Mouse (Mus musculus) neural tube, embryonic 13.5 days (tissue): ENCODE measurements around the gene Fgfr2. TPM values are rescaled to one million over a fixed set of nuclear protein-coding genes. Genes with fewer than 3 reads are reported as not detected.

Experiments
- ATAC-seq: fragments of 200-750 bp; cut with Nextera tagmentation; 2 replicates; pipeline ENCODE4 v1.8.0; 2017; ENCODE audit warnings: low read depth, mild to moderate bottlenecking, moderate TSS enrichment, moderate library complexity
- H3K27ac ChIP-seq: fragments of 300-500 bp; sonication (generic); replicated peaks from 2 replicates; pipeline ENCODE4 v1.5.1; 2015; ENCODE audit warnings: moderate library complexity, mild to moderate bottlenecking, inconsistent platforms
- H3K27me3 ChIP-seq: fragments of 300-500 bp; sonication (generic); 2 replicates; pipeline ENCODE4 v1.6.1; 2015; ENCODE audit warnings: mild to moderate bottlenecking, inconsistent platforms
- H3K36me3 ChIP-seq: fragments of 300-500 bp; sonication (generic); 2 replicates; pipeline ENCODE4 v1.6.1; 2015; ENCODE audit warnings: mild to moderate bottlenecking, inconsistent platforms
- H3K4me1 ChIP-seq: fragments of 300-500 bp; sonication (generic); replicated peaks from 2 replicates; pipeline ENCODE4 v1.6.1; 2015; ENCODE audit warnings: inconsistent platforms
- H3K4me2 ChIP-seq: fragments of 300-500 bp; sonication (generic); 2 replicates; pipeline ENCODE4 v1.6.1; 2015; ENCODE audit warnings: inconsistent platforms, mild to moderate bottlenecking, moderate library complexity
- H3K4me3 ChIP-seq: fragments of 300-500 bp; sonication (generic); 2 replicates; pipeline ENCODE4 v1.5.1; 2015; ENCODE audit warnings: mild to moderate bottlenecking, inconsistent platforms
- H3K9ac ChIP-seq: fragments of 300-500 bp; sonication (generic); 2 replicates; pipeline ENCODE4 v1.6.1; 2015; ENCODE audit warnings: moderate library complexity, mild to moderate bottlenecking, inconsistent platforms
- H3K9me3 ChIP-seq: fragments of 300-500 bp; sonication (generic); 2 replicates; pipeline ENCODE4 v1.6.1; 2016; ENCODE audit warnings: inconsistent platforms
- WGBS: fragments of 180-500 bp; shearing (Covaris S2); methylation state at CpG from one replicate; pipeline ENCODE4 v1.1.7; 2015; 5-methylcytosine and 5-hydroxymethylcytosine counted together
- polyA plus RNA-seq: library from polyadenylated mRNA; unstranded; fragments of >200 nt; fragmentation: Nextera tagmentation; extraction: Ambion mirVana; gene quantifications from 2 replicates; pipeline ENCODE4 v1.2.1, GENCODE M21; 2015

Fgfr2 gene
- polyA plus RNA-seq, 1 experiment from 2014 or later: 22.9 TPM

DNA sequence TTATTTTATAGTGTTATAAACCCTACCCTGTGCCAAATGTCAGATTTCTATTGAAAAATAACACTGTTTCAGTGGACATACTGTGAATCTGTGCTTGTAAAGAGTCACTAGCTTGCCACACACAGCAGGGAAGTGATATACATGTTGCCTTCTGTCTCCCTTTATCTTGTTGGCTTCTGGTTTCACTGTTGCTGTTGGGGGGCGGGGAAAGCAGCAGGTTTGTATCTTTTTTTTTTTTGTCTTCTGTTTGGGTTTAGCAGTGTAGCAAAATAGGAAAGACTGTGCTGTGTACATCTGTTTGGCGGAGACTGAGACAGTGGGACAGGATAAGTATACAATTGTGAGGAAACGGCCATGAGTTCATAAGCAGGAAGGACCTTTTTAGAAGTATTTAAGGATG lies 2255.9 kb downstream of the Fgfr2 start:
- Histone ChIP-seq H3K27ac (no peak overlapping the region), H3K9me3 (no peaks in the 10 kb centered on the region), H3K27me3 (no peaks in the 10 kb centered on the region), H3K4me3 (peak overlapping the region; percentile 79; the same call in 1 of the 2 replicates), H3K9ac (no peak overlapping the region), H3K36me3 (no peaks in the 10 kb centered on the region), H3K4me2 (peak overlapping the region; percentile 64), H3K4me1 (peaks cover 25% of the 10 kb centered on the region)
- ATAC-seq: no peak
- WGBS: 56% methylated on average over 3 of the region's 3 CpGs

DNA sequence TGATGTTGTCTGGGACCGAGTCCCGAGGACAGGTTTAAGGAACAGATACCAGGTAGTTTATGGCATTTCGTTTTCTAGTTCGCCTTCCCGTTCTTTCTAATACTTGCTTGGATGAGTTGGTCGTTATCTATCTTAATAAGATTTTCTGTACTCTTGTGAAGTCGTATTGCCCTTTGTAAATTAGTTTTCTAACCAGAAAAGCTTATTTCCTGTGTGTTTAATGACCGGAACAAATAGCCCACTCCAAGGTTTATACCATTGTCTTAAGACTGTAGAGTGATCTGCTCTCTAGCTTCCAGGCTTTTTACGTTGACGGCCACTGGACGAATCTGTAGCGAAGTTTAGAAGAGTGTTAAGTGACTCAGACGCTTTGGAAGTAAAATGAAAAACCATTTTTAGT lies 2256.5 kb downstream of the Fgfr2 start:
- H3K27ac ChIP-seq: peak overlapping the region; percentile 88
- H3K36me3 ChIP-seq: no peaks in the 10 kb centered on the region
- peak overlapping the region; percentile 64 for H3K4me2 ChIP-seq
- WGBS: 1% methylated on average over 13 of the region's 13 CpGs
- H3K4me3 ChIP-seq: peak overlapping the region; percentile 79
- ATAC-seq: no peak
- H3K27me3 ChIP-seq: no peaks in the 10 kb centered on the region
- H3K9ac ChIP-seq: peak overlapping the region; percentile 90
- H3K9me3 ChIP-seq: no peaks in the 10 kb centered on the region
- peaks cover 30% of the 10 kb centered on the region for H3K4me1 ChIP-seq

DNA sequence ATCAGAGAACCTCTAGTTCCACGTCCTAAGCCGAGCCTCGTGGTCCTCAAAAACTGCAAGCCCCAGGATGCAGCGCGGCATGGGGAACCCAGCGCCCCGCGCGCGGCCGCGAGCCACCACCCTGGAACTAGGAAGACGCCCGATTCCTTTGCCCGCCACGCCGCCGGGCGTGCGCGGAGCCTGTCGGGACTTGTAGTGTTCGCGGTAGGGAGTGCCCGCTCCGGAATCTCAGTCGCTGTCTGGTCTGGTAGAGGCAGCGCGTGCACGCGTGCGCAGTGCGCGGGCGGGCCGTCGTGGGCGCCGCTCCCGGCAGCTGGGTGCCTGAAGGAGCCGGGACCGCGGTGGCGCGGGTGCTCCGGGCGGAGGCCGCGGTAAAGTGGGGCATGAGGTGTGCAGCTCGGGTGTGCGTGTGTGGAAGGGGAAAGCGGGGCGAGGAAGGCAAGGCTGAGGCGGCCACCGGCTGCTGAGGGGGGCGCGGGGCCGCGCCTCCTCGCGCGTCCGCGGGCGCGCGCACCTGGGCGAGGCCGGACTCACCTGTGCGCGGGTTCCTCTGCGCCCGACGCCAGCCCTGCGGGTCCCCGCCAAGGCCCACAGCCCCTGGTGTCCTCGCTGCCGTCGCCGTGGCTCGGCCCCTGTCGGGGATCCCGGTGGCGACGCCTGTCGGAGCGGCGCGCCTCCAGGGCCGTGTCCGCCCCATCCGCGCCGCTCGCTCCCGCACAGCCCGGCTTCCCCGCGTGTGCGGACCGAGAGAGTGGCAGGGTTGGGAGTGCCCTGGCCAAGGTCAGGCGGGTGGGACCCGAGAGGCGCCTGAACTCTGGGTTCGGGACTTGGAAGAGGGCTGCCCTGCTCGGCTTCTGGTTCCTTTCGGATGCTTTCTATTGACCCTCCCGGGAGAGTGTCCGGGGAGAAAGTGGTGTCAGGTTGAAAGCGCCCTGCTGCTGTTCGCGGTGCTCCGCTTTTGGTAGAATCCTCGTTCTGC lies 2257.2 kb downstream of the Fgfr2 start, which contains the start of gene Plekha1:
Plekha1 (plus strand) TSS at position 144 of the 979 bp plus-strand sequence.
- Histone ChIP-seq H3K36me3 (no peaks in the 10 kb centered on the region), H3K4me1 (peaks cover 33% of the 10 kb centered on the region), H3K27ac (peak within 1 kb of the TSS; percentile 88), H3K27me3 (no peaks in the 10 kb centered on the region), H3K4me3 (peak within 1 kb of the TSS; percentile 79), H3K9me3 (no peaks in the 10 kb centered on the region), H3K4me2 (peak within 1 kb of the TSS; percentile 64), H3K9ac (peak within 1 kb of the TSS; percentile 90)
- WGBS: under 1% methylated on average over 85 of the region's 114 CpGs
- peak; percentile 97 for ATAC-seq

DNA sequence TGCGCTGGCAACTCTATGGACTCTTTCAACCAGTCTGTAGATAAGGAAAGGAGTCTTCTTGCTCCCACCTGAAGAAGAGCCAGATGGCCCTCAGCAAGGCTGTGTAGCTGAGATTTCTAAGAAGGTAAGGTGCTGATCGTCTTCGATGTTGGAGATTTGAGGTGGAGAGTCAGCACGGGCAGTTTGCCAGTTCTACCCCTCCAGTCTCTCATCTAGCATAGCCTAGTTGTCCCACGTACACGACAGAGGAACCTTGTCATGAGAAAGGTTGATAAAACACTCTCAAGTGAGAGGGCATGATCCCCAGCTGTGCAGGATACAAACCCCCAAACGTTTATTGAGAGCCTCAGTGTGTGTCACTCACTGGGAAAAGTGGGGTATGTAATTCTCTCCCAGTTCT lies 2258.4 kb downstream of the Fgfr2 start:
- ATAC-seq: no peak
- Histone ChIP-seq H3K9ac (no peak overlapping the region), H3K36me3 (no peaks in the 10 kb centered on the region), H3K4me3 (no peak overlapping the region), H3K4me2 (no peak overlapping the region), H3K27me3 (no peaks in the 10 kb centered on the region), H3K9me3 (no peaks in the 10 kb centered on the region), H3K27ac (no peak overlapping the region), H3K4me1 (peaks cover 40% of the 10 kb centered on the region)
- whole genome bisulfite sequencing: 79% methylated on average over 7 of the region's 7 CpGs

DNA sequence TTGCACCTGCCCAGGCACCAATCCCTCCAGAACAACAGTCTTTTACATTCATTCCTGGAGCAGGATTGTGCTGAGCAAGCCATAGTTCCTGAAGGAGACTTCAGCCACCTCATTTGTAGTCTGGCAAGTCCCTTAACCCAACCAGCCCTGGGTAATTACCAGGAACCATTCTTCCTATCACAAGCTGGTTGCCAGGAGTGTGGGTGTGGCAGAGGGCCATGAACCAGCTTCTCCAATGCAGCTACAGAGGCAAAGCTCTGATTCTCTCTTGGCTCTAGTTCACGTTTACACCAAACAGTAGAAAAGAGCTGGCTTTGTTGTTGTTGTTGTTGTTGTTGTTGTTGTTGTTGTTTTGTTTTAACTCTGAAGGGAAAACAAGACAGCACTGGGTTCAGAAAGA lies 2260.6 kb downstream of the Fgfr2 start:
- H3K4me1 ChIP-seq: peaks cover 39% of the 10 kb centered on the region
- no peak for ATAC-seq
- H3K27me3 ChIP-seq: no peaks in the 10 kb centered on the region
- H3K4me2 ChIP-seq: no peak overlapping the region
- no peak overlapping the region for H3K9ac ChIP-seq
- H3K9me3 ChIP-seq: no peaks in the 10 kb centered on the region
- no peak overlapping the region for H3K4me3 ChIP-seq
- 48% methylated on average over 1 of the region's 1 CpGs for WGBS
- no peak overlapping the region for H3K27ac ChIP-seq
- H3K36me3 ChIP-seq: no peaks in the 10 kb centered on the region

DNA sequence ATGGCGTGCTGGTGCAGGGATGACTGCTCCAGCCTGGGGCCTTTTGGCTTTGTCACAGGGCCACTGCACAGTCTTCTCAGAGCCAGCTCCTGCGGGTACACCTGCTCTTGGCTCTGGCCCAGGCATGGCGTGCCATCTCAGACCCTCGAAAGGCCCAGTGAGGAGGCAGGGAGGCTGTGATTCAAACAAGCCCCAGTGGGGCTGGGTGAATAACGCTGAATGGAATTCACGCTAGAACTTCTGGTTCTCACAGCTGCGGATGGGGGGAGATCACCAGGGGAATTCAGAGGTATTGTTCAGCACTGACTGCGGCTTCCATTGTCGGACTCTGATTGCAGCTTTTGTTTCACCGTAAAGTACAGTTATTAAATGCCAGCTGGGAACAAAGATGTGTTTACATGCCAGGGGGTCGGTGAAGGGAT lies 2262.4 kb downstream of the Fgfr2 start:
- Histone ChIP-seq H3K4me3 (no peak overlapping the region), H3K27ac (peak overlapping the region; percentile 63), H3K4me2 (peak overlapping the region; percentile 11; the same call in 1 of the 2 replicates), H3K4me1 (peaks cover 31% of the 10 kb centered on the region), H3K9ac (no peak overlapping the region), H3K36me3 (no peaks in the 10 kb centered on the region), H3K9me3 (no peaks in the 10 kb centered on the region), H3K27me3 (no peaks in the 10 kb centered on the region)
- 11% methylated on average over 11 of the region's 11 CpGs for WGBS
- ATAC-seq: peak; percentile 22; the same call in 1 of the 2 replicates

DNA sequence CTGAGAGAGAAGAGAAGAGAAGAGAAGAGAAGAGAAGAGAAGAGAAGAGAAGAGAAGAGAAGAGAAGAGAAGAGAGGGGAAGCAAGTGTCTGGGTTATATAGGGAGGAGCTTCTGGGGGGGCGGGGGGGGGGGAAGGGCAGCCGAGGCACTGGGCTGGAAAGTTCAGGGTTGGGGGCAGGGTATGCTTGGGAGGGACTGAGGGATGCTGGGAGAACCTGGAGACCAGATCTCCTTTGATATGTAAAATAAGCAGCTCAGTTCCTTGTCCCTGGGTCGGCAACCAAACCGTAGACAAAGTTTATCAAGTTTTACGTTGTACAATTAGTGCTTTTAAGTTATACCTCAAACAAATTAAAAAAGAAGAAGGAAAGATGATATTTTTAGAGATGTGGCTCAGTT lies 2263.2 kb downstream of the Fgfr2 start:
- H3K9me3 ChIP-seq: no peaks in the 10 kb centered on the region
- no peaks in the 10 kb centered on the region for H3K36me3 ChIP-seq
- H3K4me1 ChIP-seq: peaks cover 36% of the 10 kb centered on the region
- 0 out of 2 replicates have a peak overlapping the region, but pooled peaks have one; percentile 63 for H3K27ac ChIP-seq
- ATAC-seq: no peak
- H3K27me3 ChIP-seq: no peaks in the 10 kb centered on the region
- H3K9ac ChIP-seq: no peak overlapping the region
- 16% methylated on average over 5 of the region's 5 CpGs for WGBS
- H3K4me2 ChIP-seq: no peak overlapping the region
- H3K4me3 ChIP-seq: no peak overlapping the region

DNA sequence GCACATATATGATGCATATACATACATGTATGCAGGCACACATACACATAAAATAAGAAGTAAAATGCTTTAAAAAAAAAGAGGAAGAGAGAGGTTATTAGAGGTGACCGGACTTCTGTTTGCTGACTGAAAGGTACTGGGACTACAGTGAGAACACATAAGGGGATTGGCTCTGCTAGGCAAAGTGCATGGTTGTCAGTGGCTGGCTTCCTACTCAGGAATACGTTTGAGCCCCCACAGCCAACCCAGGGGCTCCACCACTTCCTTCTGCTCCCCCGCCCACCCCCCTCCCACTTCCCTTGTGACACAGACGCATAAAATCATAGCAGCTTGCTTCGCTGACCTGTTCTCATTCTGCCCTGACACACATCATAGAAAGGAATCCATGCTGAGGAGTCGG lies 2265.2 kb downstream of the Fgfr2 start:
- no peak for ATAC-seq
- Histone ChIP-seq H3K4me1 (peaks cover 36% of the 10 kb centered on the region), H3K4me2 (no peak overlapping the region), H3K4me3 (no peak overlapping the region), H3K9ac (no peak overlapping the region), H3K27ac (no peak overlapping the region), H3K36me3 (no peaks in the 10 kb centered on the region), H3K27me3 (no peaks in the 10 kb centered on the region), H3K9me3 (no peaks in the 10 kb centered on the region)
- WGBS: 68% methylated on average over 6 of the region's 6 CpGs

DNA sequence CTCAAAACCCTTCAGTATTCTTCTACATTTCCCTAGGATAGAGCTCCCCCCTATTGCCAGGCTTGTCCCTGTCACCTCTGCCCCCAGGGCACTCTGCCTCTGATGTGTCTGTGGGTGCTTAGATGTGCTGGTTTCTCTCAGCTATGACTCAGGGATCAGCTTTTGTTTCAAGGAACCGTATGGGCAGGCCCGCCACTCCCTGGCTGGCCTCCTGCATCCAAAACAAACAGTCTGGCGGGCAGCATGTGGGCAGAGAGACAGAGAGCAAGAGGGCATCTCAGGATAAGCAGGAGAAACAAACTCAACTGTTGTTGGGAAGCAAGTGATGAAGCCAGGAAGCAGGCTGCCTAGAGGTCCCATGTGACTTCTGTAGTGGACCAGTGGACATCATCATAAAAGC lies 2267.5 kb downstream of the Fgfr2 start:
- no peak overlapping the region for H3K4me2 ChIP-seq

DNA sequence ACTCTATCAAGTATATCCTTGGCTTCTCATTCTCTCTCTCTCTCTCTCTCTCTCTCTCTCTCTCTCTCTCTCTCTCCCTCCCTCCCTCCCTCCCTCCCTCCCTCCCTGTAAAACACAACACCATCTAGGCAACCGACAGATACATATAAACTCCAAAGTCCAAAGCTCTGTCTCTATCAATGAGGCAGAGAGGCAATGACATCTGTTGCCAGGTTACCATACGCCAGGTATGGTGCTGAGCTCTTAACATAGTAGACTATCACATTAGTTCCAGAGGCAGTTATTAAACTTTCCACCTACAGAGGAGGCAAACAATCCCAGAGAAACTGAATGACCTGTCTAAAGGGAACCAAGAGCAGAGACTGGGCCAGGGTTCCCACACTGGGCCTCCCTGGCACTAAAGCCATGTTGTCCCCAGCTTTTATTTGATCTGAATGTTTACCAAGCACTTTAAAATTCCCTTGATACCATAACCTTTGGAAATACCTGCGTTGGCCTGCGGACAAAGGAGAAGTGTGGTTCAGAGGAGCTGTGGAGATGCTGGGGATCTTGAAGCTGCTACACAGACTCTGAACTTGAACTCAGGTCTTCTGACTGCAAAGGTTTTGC lies 2268.4 kb downstream of the Fgfr2 start:
- Histone ChIP-seq H3K4me2 (no peak overlapping the region), H3K9ac (no peak overlapping the region), H3K4me1 (peaks cover 10% of the 10 kb centered on the region; the same call in 1 of the 2 replicates), H3K27ac (no peak overlapping the region), H3K27me3 (no peaks in the 10 kb centered on the region), H3K9me3 (no peaks in the 10 kb centered on the region), H3K4me3 (no peak overlapping the region), H3K36me3 (no peaks in the 10 kb centered on the region)
- no peak for ATAC-seq
- 73% methylated on average over 4 of the region's 4 CpGs for WGBS

More for the DNA sequence above, 2267.5 kb downstream of the Fgfr2 start:
- Histone ChIP-seq H3K36me3 (no peaks in the 10 kb centered on the region), H3K9me3 (no peaks in the 10 kb centered on the region), H3K27ac (no peak overlapping the region), H3K4me3 (no peak overlapping the region), H3K27me3 (no peaks in the 10 kb centered on the region), H3K4me1 (peaks cover 18% of the 10 kb centered on the region), H3K9ac (no peak overlapping the region)
- WGBS: 34% methylated on average over 3 of the region's 3 CpGs
- no peak for ATAC-seq

DNA sequence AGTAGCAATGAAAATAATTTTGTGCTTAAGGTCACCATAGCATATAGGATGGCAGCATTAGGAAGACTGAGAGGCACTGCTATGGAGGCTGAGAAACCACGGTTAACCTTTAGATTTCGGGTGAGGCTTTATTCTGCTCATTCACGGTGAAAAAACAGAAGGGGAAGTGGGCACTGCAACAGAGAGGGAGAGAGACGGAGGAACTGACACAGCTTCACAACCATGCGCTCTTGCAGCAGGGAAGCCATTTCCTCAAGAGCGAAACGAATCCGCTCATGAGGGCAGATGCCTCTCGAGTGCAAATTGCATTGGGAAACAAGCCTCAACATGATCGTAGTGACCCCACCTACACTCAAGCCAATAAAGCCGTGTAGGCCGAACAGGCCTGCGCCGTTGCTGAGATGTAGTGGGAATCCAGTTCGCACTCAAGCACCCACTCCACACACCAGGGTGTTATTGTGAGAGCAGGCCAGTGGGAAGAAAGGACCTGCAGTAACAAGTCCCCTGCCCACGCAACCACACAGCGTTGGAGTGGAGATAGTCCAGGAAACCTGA lies 2275.9 kb downstream of the Fgfr2 start:
- Histone ChIP-seq H3K36me3 (no peaks in the 10 kb centered on the region), H3K9me3 (no peaks in the 10 kb centered on the region), H3K9ac (no peak overlapping the region), H3K27me3 (no peaks in the 10 kb centered on the region), H3K4me2 (no peak overlapping the region), H3K4me1 (no peaks in the 10 kb centered on the region), H3K27ac (no peak overlapping the region), H3K4me3 (no peak overlapping the region)
- no peak for ATAC-seq
- WGBS: 87% methylated on average over 17 of the region's 17 CpGs
